Mouse (Mus musculus) heart, embryonic 15.5 days (tissue): ENCODE measurements around the gene Dnah6. TPM values are rescaled to one million over a fixed set of nuclear protein-coding genes. Genes with fewer than 3 reads are reported as not detected.

Experiments used
- polyA plus RNA-seq: library from polyadenylated mRNA; unstranded; fragments of >200 nt; fragmentation: Nextera tagmentation; extraction: Ambion mirVana; gene quantifications from 2 replicates; pipeline ENCODE4 v1.2.1, GENCODE M21; 2015

Dnah6 gene
- polyA plus RNA-seq, 1 experiment from 2014 or later = 0.11 TPM

Other genes starting within 250 kb of the Dnah6 start
- 267 and 302 TPM in 2 replicates for gene Suclg1, start 26.7 kb upstream of the Dnah6 start, polyA plus RNA-seq
- gene 4931417E11Rik, start 248.0 kb upstream of the Dnah6 start, polyA plus RNA-seq = not detected in 2 replicates